Mouse (Mus musculus) forebrain, embryonic 11.5 days (tissue): Measurements from ENCODE around the gene Spaar. TPM values are rescaled to one million over a fixed set of nuclear protein-coding genes. Genes with fewer than 3 reads are reported as not detected.

Experiments
- ATAC-seq: fragments of 200-750 bp; cut with Nextera tagmentation; replicated peaks from 2 replicates; pipeline ENCODE4 v1.8.0; 2017; ENCODE audit warnings: moderate TSS enrichment; ENCODE audit not compliant: low FRiP score
- DNase-seq: peaks from one replicate; pipeline ENCODE4 v3.0.0-alpha.2; 2017; ENCODE audit warnings: low spot score
- H3K27ac ChIP-seq: fragments of 300-500 bp; sonication (generic); 2 replicates; pipeline ENCODE4 v1.5.1; 2014; ENCODE audit warnings: low read depth, low read length
- H3K27me3 ChIP-seq: fragments of 300-500 bp; sonication (generic); 2 replicates; pipeline ENCODE4 v1.6.1; 2014; ENCODE audit warnings: mild to moderate bottlenecking, low read length, mixed read lengths; ENCODE audit not compliant: control insufficient read depth, insufficient read depth
- H3K36me3 ChIP-seq: fragments of 300-500 bp; sonication (generic); 2 replicates; pipeline ENCODE4 v1.6.1; 2014; ENCODE audit warnings: mild to moderate bottlenecking, low read length, moderate library complexity, mixed read lengths; ENCODE audit not compliant: control insufficient read depth, insufficient read depth
- H3K4me1 ChIP-seq: fragments of 300-500 bp; sonication (generic); replicated peaks from 2 replicates; pipeline ENCODE4 v1.6.1; 2014; ENCODE audit warnings: low read length, mixed read lengths; ENCODE audit not compliant: control insufficient read depth, insufficient read depth
- H3K4me2 ChIP-seq: fragments of 300-500 bp; sonication (generic); 2 replicates; pipeline ENCODE4 v1.6.1; 2014; ENCODE audit warnings: low read depth, mild to moderate bottlenecking, low read length, moderate library complexity, mixed read lengths; ENCODE audit not compliant: severe bottlenecking
- H3K4me3 ChIP-seq: fragments of 300-500 bp; sonication (generic); 2 replicates; pipeline ENCODE4 v1.5.1; 2014; ENCODE audit warnings: low read depth, low read length
- H3K9ac ChIP-seq: fragments of 300-500 bp; sonication (generic); 2 replicates; pipeline ENCODE4 v1.6.1; 2014; ENCODE audit warnings: low read length
- H3K9me3 ChIP-seq: fragments of 300-500 bp; sonication (generic); 2 replicates; pipeline ENCODE4 v1.6.1; 2016; ENCODE audit warnings: low read length, mixed read lengths; ENCODE audit not compliant: control insufficient read depth
- WGBS: fragments of 180-500 bp; shearing (Covaris S2); extraction: QIAGEN DNeasy Blood & Tissue Kit; methylation state at CpG from one replicate; pipeline ENCODE4 v1.1.7; 2014; 5-methylcytosine and 5-hydroxymethylcytosine counted together
- polyA plus RNA-seq: library from polyadenylated mRNA; unstranded; fragments of >200 nt; fragmentation: Nextera tagmentation; extraction: Ambion mirVana; gene quantifications from 2 replicates; pipeline ENCODE4 v1.2.1, GENCODE M21; 2014

Spaar gene
- polyA plus RNA-seq, 1 experiment from 2014 or later, result not detected

- H3K4me2 ChIP-seq, result no peak overlapping the region
- H3K9ac ChIP-seq, result no peak overlapping the region
- ATAC-seq, result no peak
- no peaks in the 10 kb centered on the region for H3K4me1 ChIP-seq
- DNase-seq, result no peak
- WGBS, result 79% methylated on average over 12 of the region's 12 CpGs
- H3K27ac ChIP-seq, result no peak overlapping the region
- H3K36me3 ChIP-seq, result no peaks in the 10 kb centered on the region
- H3K4me3 ChIP-seq, result no peak overlapping the region
- H3K27me3 ChIP-seq, result no peaks in the 10 kb centered on the region
- no peaks in the 10 kb centered on the region for H3K9me3 ChIP-seq
Measured at GRCm38 (mm10) chr4:43726228-43726993, 3.4 kb upstream of the Spaar start.

GRCm38 (mm10) chr4:43726995-43727394 is 2.8 kb upstream of the Spaar start, which contains the start of gene Hrct1:
Gene Hrct1, plus strand, starts transcription at chr4:43727188.
- DNase-seq (no peak), ATAC-seq (no peak)
- no peak within 1 kb of the TSS for H3K9ac ChIP-seq
- no peak within 1 kb of the TSS for H3K4me2 ChIP-seq
- no peaks in the 10 kb centered on the region for H3K36me3 ChIP-seq
- no peak within 1 kb of the TSS for H3K4me3 ChIP-seq
- H3K27ac ChIP-seq, result no peak within 1 kb of the TSS
- WGBS, result 76% methylated on average over 3 of the region's 3 CpGs
- no peaks in the 10 kb centered on the region for H3K27me3 ChIP-seq
- H3K9me3 ChIP-seq, result no peaks in the 10 kb centered on the region
- H3K4me1 ChIP-seq, result no peaks in the 10 kb centered on the region

- ATAC-seq (no peak), DNase-seq (no peak)
- no peak overlapping the region for H3K4me3 ChIP-seq
- no peak overlapping the region for H3K4me2 ChIP-seq
- H3K4me1 ChIP-seq, result no peaks in the 10 kb centered on the region
- 81% methylated on average over 7 of the region's 7 CpGs for WGBS
- no peak overlapping the region for H3K27ac ChIP-seq
- H3K27me3 ChIP-seq, result no peaks in the 10 kb centered on the region
- no peak overlapping the region for H3K9ac ChIP-seq
- H3K36me3 ChIP-seq, result no peaks in the 10 kb centered on the region
- H3K9me3 ChIP-seq, result no peaks in the 10 kb centered on the region
Measured at GRCm38 (mm10) chr4:43727718-43728575, 1.9 kb upstream of the Spaar start.

- Histone ChIP-seq H3K36me3 (no peaks in the 10 kb centered on the region), H3K9me3 (no peaks in the 10 kb centered on the region), H3K4me2 (no peak overlapping the region), H3K4me1 (no peaks in the 10 kb centered on the region), H3K4me3 (no peak overlapping the region), H3K9ac (no peak overlapping the region), H3K27ac (no peak overlapping the region), H3K27me3 (no peaks in the 10 kb centered on the region)
- 79% methylated on average over 5 of the region's 5 CpGs for WGBS
- ATAC-seq (no peak), DNase-seq (no peak)
Measured at GRCm38 (mm10) chr4:43728576-43728954, 1.3 kb upstream of the Spaar start.

DNA sequence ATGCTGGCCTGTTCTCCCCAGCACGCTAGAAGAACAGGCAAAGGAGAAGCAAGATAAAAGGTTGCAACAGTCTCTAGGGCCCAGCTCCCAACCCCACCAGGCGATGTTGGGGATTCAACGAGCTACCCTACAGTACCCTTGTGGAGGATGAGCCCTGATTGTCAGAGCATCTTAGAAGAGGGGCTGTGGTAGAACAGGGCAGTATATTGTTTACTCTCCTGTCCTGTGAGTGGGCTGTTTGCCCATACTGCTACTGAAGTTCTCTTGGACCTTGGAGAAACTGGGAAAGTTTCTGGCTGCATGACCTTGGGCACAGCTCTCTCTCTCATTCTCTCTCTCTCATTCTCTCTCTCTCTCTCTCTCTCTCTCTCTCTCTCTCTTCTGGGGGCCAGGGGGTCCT is 708 bp upstream of the Spaar start:
- no peak overlapping the region for H3K9ac ChIP-seq
- H3K4me1 ChIP-seq, result no peaks in the 10 kb centered on the region
- DNase-seq (no peak), ATAC-seq (no peak)
- 82% methylated on average over 3 of the region's 3 CpGs for WGBS
- H3K4me2 ChIP-seq, result no peak overlapping the region
- H3K27me3 ChIP-seq, result no peaks in the 10 kb centered on the region
- no peaks in the 10 kb centered on the region for H3K9me3 ChIP-seq
- no peak overlapping the region for H3K27ac ChIP-seq
- no peaks in the 10 kb centered on the region for H3K36me3 ChIP-seq
- H3K4me3 ChIP-seq, result no peak overlapping the region

DNA sequence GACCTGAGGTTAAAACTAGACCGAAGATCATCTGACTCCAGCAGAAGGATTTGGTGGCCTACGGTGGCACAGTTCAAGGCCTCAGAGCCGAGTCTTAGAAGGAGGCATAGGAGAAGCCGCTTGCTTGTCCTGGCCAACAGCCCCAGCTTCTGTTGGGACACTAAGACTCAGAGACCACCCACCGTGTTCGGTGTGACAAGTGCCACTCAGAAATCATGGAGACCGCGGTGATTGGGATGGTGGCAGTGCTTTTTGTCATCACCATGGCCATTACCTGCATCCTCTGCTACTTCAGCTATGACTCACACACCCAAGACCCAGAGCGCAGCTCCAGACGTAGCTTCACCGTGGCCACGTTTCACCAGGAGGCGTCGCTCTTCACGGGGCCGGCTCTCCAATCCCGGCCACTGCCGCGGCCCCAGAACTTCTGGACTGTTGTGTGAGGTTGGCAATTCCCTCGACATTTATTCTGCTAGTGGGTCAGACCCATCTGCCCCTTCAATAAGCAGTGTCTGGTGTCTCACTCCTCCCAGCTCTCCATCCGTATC is 990 bp downstream of the Spaar start:
- 77% methylated on average over 21 of the region's 21 CpGs for WGBS
- H3K27ac ChIP-seq, result no peak overlapping the region
- DNase-seq (no peak), ATAC-seq (no peak)
- no peak overlapping the region for H3K4me2 ChIP-seq
- no peaks in the 10 kb centered on the region for H3K9me3 ChIP-seq
- no peaks in the 10 kb centered on the region for H3K27me3 ChIP-seq
- no peak overlapping the region for H3K4me3 ChIP-seq
- no peaks in the 10 kb centered on the region for H3K36me3 ChIP-seq
- no peak overlapping the region for H3K9ac ChIP-seq
- H3K4me1 ChIP-seq, result no peaks in the 10 kb centered on the region

GRCm38 (mm10) chr4:43732171-43732570 is 2.3 kb downstream of the Spaar start:
- 29% methylated on average over 1 of the region's 1 CpGs for WGBS

DNA sequence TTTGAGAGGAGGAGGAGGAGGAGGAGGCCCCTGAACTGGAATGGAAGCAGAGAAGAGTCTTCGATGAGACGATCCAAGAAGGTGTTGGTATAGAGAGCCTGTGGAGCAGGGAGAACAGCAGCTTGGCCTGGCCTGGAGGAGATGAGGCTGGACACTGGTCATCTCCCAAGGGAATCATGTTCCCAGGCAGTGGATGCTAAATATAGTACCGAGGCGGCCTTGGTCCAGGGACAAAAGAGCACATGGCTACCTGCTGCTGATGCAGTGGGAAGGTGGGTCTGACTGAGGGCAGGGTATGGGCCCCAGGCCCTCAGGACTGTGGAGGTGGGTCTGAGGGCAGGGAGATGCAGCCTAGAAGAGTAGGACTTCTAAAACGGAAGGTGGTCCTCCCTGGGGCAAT is 3.4 kb downstream of the Spaar start:
- WGBS, result 90% methylated on average over 5 of the region's 5 CpGs

More at GRCm38 (mm10) chr4:43732171-43732570, 2.3 kb downstream of the Spaar start:
- Histone ChIP-seq H3K27ac (no peak overlapping the region), H3K36me3 (no peaks in the 10 kb centered on the region), H3K4me1 (no peaks in the 10 kb centered on the region), H3K4me3 (no peak overlapping the region), H3K9ac (no peak overlapping the region), H3K4me2 (no peak overlapping the region), H3K9me3 (no peaks in the 10 kb centered on the region), H3K27me3 (no peaks in the 10 kb centered on the region)
- ATAC-seq (no peak), DNase-seq (no peak)

More for the DNA sequence above, 3.4 kb downstream of the Spaar start:
- ATAC-seq, result no peak
- Histone ChIP-seq H3K4me1 (no peaks in the 10 kb centered on the region), H3K9me3 (no peaks in the 10 kb centered on the region), H3K4me2 (no peak overlapping the region), H3K9ac (no peak overlapping the region), H3K36me3 (no peaks in the 10 kb centered on the region), H3K27ac (no peak overlapping the region), H3K4me3 (no peak overlapping the region), H3K27me3 (no peaks in the 10 kb centered on the region)
- no peak for DNase-seq
